Mouse (Mus musculus): ENCODE results near the gene Dennd1b. TPM values are rescaled to one million over a fixed set of nuclear protein-coding genes. Genes with fewer than 3 reads are reported as not detected.

Gene Dennd1b
- polyA plus RNA-seq, 1 experiment from 2014 or later = 7.9 TPM

DNA sequence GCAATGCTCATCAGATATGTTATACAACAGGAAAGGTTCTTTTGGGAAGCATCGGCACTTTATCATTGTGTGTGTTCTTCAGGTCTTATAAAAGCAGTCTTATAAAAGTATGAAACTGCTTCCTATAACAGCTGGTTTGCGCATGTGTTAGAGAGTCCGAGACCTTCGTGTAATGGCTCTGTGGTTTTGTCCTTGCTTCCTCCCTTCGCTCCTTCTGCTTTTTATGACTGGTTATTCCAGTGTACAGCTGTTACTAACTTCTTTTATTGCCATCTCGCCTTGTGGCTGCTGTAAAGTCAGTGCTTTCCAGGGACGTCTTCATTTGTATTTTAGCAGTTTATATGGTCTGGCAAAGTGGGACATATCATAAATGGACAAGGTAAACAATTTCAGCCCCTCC is 4.2 kb downstream of the Dennd1b start:
- Histone ChIP-seq H3K27ac (no peak overlapping the region), H3K27me3 (ENCODE audit: poor library complexity, severe bottlenecking) (no peaks in the 10 kb centered on the region), H3K4me3 (no peak overlapping the region), H3K4me1 (peaks cover 14% of the 10 kb centered on the region), H3K36me3 (replicated peaks) (peaks cover 14% of the 10 kb centered on the region), H3K9me3 (no peaks in the 10 kb centered on the region)
- DNase-seq (ENCODE audit: extremely low spot score, low spot score) = no peak
- WGBS = 94% methylated on average over 7 of the region's 7 CpGs

GRCm38 (mm10) chr1:138970053-138970452 is 6.8 kb downstream of the Dennd1b start:
- H3K9me3 ChIP-seq = no peaks in the 10 kb centered on the region
- 0 out of 2 replicates have a peak, but pooled peaks cover 5% of the 10 kb centered on the region for H3K4me1 ChIP-seq
- H3K4me3 ChIP-seq = no peak overlapping the region
- DNase-seq (ENCODE audit: extremely low spot score, low spot score) = no peak
- no peaks in the 10 kb centered on the region for H3K27me3 ChIP-seq (ENCODE audit: poor library complexity, severe bottlenecking)
- WGBS = 89% methylated on average over 4 of the region's 4 CpGs
- H3K36me3 ChIP-seq (replicated peaks) = peaks cover 14% of the 10 kb centered on the region
- no peak overlapping the region for H3K27ac ChIP-seq

DNA sequence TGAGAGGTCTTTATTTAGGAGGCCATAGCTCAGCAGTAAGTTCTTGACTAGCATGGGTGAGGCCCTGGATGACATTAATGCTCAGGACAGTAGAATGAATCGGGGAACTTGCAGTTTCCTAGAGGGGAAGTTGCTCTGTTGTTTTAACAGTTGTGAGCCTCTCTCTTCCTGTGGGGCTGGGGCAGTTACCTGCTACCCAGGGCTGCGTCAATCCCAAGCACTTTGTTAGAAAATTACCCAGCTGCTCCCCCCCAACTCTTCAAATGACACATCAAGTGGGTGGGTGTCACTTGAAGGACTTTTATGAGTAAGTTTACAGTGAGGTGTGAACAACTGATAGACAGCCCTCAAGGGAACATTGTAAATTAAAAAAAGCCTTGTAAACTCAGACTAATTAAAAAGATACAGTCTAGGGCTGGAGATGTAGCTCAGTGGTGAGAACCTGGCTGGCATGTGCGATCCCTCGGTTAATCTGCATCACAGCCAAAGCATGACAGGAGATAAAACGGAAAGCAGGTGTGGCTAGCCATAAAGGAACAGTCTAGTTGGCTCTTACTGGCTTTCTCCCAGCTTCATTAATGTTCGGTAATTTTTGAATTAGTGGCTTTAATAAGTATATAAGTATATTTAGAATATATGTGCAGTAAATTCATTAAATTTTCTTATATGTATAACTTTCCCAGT is 10.4 kb downstream of the Dennd1b start:
- no peak overlapping the region for H3K4me3 ChIP-seq
- H3K27me3 ChIP-seq (ENCODE audit: poor library complexity, severe bottlenecking) = no peaks in the 10 kb centered on the region
- H3K27ac ChIP-seq = no peak overlapping the region
- DNase-seq (ENCODE audit: extremely low spot score, low spot score) = no peak
- no peaks in the 10 kb centered on the region for H3K4me1 ChIP-seq
- no peaks in the 10 kb centered on the region; the same call in 1 of the 2 replicates for H3K36me3 ChIP-seq (replicated peaks)
- WGBS = 89% methylated on average over 6 of the region's 6 CpGs
- no peaks in the 10 kb centered on the region for H3K9me3 ChIP-seq

GRCm38 (mm10) chr1:138974836-138975235 is 11.6 kb downstream of the Dennd1b start:
- H3K27me3 ChIP-seq (ENCODE audit: poor library complexity, severe bottlenecking) = no peaks in the 10 kb centered on the region
- no peaks in the 10 kb centered on the region for H3K9me3 ChIP-seq
- no peak overlapping the region for H3K4me3 ChIP-seq
- H3K27ac ChIP-seq = no peak overlapping the region
- no peaks in the 10 kb centered on the region for H3K4me1 ChIP-seq
- DNase-seq (ENCODE audit: extremely low spot score, low spot score) = no peak
- WGBS = 95% methylated on average over 8 of the region's 8 CpGs
- H3K36me3 ChIP-seq (replicated peaks) = no peaks in the 10 kb centered on the region; the same call in 1 of the 2 replicates

DNA sequence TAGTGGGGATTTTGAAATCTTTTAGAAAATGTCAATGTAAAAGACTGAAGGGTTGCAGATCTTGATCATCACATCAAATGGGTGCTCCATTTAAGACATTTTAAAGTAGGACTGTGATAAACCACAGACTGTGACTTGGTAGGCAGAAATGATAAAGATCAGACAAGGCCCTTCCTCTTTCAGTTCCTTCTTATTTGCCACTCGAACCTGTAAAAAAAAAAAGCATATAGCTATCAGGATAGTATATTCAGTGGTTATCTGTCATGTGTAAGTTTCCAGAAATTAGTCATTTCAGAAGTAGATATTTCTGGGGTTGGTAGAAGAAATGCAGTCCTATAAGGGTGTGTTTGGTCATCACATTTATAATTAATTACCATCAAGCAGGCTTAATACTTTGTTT is 12.7 kb downstream of the Dennd1b start:
- DNase-seq (ENCODE audit: extremely low spot score, low spot score) = no peak
- 82% methylated on average over 1 of the region's 1 CpGs for WGBS

DNA sequence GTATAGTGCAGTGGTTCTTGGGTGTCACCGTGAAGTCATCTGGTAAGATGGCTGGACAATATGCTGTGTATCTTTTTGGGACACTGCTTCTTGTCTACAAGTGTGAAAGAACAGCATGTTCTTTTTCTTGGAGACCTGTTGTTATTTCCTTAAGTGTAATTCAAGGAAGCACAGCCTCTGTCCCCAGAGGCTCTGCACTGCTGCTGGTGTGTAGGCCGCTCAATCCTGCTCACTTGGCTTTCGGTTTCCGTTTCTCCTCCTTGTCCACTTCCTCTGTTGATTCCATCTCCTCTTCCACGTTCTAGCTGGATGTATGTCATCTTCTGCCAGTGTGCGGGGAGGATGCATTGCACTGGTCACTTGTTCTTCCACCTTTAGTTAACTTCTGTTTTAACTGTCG is 19.0 kb downstream of the Dennd1b start:
- no peaks in the 10 kb centered on the region for H3K36me3 ChIP-seq (replicated peaks)
- 82% methylated on average over 7 of the region's 7 CpGs for WGBS
- no peak for DNase-seq (ENCODE audit: extremely low spot score, low spot score)

More for the DNA sequence above, 12.7 kb downstream of the Dennd1b start:
- Histone ChIP-seq H3K27ac (no peak overlapping the region), H3K36me3 (replicated peaks) (no peaks in the 10 kb centered on the region), H3K27me3 (ENCODE audit: poor library complexity, severe bottlenecking) (no peaks in the 10 kb centered on the region), H3K9me3 (no peaks in the 10 kb centered on the region), H3K4me3 (no peak overlapping the region), H3K4me1 (no peaks in the 10 kb centered on the region)

DNA sequence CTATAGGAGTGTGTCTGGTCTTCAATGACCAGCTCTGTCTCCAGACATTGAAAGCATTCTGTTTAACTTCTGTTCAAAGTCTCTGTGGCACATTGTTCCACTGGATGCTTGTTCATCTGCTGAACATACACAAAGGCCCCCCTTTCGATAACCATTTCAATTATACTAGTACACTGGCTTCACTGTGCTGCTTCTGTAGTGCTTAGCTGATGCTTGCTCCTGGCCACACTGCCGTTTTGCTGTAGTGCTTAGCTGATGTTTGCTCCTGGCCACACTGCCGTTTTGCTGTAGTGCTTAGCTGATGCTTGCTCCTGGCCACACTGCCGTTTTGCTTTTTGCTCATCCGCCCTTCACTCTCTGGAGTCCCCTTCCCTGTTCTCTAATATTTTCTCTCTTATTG is 19.4 kb downstream of the Dennd1b start:
- Histone ChIP-seq H3K4me1 (peaks cover 18% of the 10 kb centered on the region), H3K27ac (no peak overlapping the region), H3K27me3 (ENCODE audit: poor library complexity, severe bottlenecking) (no peaks in the 10 kb centered on the region), H3K36me3 (replicated peaks) (no peaks in the 10 kb centered on the region), H3K9me3 (no peaks in the 10 kb centered on the region), H3K4me3 (no peak overlapping the region)
- no peak for DNase-seq (ENCODE audit: extremely low spot score, low spot score)
- WGBS = 73% methylated on average over 5 of the region's 5 CpGs

More for the DNA sequence above, 19.0 kb downstream of the Dennd1b start:
- no peak overlapping the region for H3K4me3 ChIP-seq
- no peaks in the 10 kb centered on the region for H3K9me3 ChIP-seq
- H3K27ac ChIP-seq = no peak overlapping the region
- peaks cover 18% of the 10 kb centered on the region for H3K4me1 ChIP-seq
- H3K27me3 ChIP-seq (ENCODE audit: poor library complexity, severe bottlenecking) = no peaks in the 10 kb centered on the region

GRCm38 (mm10) chr1:138983064-138983463 is 19.8 kb downstream of the Dennd1b start:
- H3K27ac ChIP-seq = peak overlapping the region; percentile 31; the same call in 1 of the 2 replicates
- no peaks in the 10 kb centered on the region for H3K27me3 ChIP-seq (ENCODE audit: poor library complexity, severe bottlenecking)
- no peak overlapping the region for H3K4me3 ChIP-seq
- no peak for DNase-seq (ENCODE audit: extremely low spot score, low spot score)
- WGBS = 72% methylated on average over 2 of the region's 2 CpGs
- H3K36me3 ChIP-seq (replicated peaks) = no peaks in the 10 kb centered on the region
- no peaks in the 10 kb centered on the region for H3K9me3 ChIP-seq
- H3K4me1 ChIP-seq = peaks cover 18% of the 10 kb centered on the region

DNA sequence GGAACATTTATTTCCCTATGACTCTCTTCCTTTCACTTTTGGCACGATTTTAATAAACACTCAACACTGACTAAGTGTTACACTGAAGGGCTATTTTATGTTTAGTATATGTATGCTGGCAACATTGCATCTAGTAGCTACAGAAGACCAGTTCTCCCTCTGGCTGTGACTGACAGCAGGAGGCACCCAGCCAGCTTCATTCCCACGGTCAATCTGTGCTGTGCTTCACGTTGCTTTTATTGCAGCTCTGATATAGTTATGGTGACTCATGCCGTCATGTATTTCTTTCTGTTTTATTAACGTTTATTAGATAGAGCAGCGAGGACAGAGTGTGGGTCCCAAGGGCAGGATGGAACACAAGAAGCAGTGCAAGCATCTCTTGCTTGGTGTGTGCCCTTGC is 20.2 kb downstream of the Dennd1b start:
- Histone ChIP-seq H3K4me3 (no peak overlapping the region), H3K9me3 (no peaks in the 10 kb centered on the region), H3K27me3 (ENCODE audit: poor library complexity, severe bottlenecking) (no peaks in the 10 kb centered on the region), H3K36me3 (replicated peaks) (no peaks in the 10 kb centered on the region), H3K27ac (peak overlapping the region; percentile 31; the same call in 1 of the 2 replicates), H3K4me1 (peaks cover 18% of the 10 kb centered on the region)
- 86% methylated on average over 6 of the region's 6 CpGs for WGBS
- DNase-seq (ENCODE audit: extremely low spot score, low spot score) = no peak

- no peaks in the 10 kb centered on the region for H3K36me3 ChIP-seq (replicated peaks)
- H3K9me3 ChIP-seq = no peaks in the 10 kb centered on the region
- no peak for DNase-seq (ENCODE audit: extremely low spot score, low spot score)
- 94% methylated on average over 4 of the region's 4 CpGs for WGBS
- no peaks in the 10 kb centered on the region for H3K27me3 ChIP-seq (ENCODE audit: poor library complexity, severe bottlenecking)
- peak overlapping the region; percentile 31; the same call in 1 of the 2 replicates for H3K27ac ChIP-seq
- peaks cover 18% of the 10 kb centered on the region for H3K4me1 ChIP-seq
- H3K4me3 ChIP-seq = no peak overlapping the region
These were observed 20.9 kb downstream of the Dennd1b start for GRCm38 (mm10) chr1:138984161-138984560.

GRCm38 (mm10) chr1:138992384-138993138 is 29.3 kb downstream of the Dennd1b start:
- H3K27me3 ChIP-seq (ENCODE audit: poor library complexity, severe bottlenecking) = no peaks in the 10 kb centered on the region
- no peak overlapping the region for H3K27ac ChIP-seq
- H3K4me3 ChIP-seq = no peak overlapping the region
- peaks cover 3% of the 10 kb centered on the region; the same call in 1 of the 2 replicates for H3K9me3 ChIP-seq
- H3K4me1 ChIP-seq = peaks cover 26% of the 10 kb centered on the region
- 74% methylated on average over 5 of the region's 5 CpGs for WGBS
- DNase-seq (ENCODE audit: extremely low spot score, low spot score) = no peak
- peaks cover 8% of the 10 kb centered on the region; the same call in 1 of the 2 replicates for H3K36me3 ChIP-seq (replicated peaks)

DNA sequence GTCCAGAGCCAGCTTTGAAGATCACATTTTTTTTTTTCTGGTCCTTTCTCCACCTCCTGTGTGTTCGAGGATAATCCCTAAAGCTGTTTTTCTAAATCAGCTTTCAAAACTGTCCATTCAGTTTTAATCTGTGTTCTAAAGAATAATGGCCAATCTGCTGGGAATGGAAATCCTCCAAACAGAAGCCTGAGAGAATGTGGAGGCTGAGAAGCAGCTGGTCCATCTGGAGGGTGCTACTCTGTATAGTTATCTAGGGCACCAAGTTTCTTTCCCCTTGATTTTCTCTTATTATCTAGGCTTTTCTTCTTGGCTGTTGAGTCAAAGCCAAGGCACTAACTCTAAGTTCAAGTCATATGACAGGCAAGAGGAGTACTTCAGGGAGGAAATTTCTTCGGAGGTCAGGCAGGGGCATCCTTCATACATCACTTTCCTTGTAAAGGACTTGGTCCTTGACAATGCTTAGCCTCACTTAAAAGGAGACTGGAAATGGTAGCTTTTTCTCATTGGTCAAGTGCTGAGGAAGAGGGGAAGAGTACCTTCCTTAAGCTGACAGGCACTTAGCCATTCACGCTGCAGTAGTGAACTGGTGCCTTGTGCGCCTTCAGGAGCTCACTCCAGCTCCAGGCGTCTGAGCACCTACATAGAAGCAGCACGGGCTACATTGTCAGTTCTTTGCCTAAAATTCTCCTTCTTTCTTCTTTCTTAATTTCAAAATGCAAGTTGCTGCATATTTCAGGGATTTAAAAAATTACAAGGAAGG is 32.6 kb downstream of the Dennd1b start:
- Histone ChIP-seq H3K4me3 (no peak overlapping the region), H3K9me3 (peaks cover 3% of the 10 kb centered on the region; the same call in 1 of the 2 replicates), H3K36me3 (replicated peaks) (peaks cover 8% of the 10 kb centered on the region; the same call in 1 of the 2 replicates), H3K27me3 (ENCODE audit: poor library complexity, severe bottlenecking) (no peaks in the 10 kb centered on the region), H3K4me1 (peaks cover 34% of the 10 kb centered on the region), H3K27ac (no peak overlapping the region)
- 77% methylated on average over 6 of the region's 6 CpGs for WGBS
- no peak for DNase-seq (ENCODE audit: extremely low spot score, low spot score)

All from forebrain, embryonic 10.5 days (tissue).